Mouse (Mus musculus): ENCODE measurements at regions not wholly inside any gene's neighbourhood (a gene's known extent, or its start where the extent isn't known, plus 50 kb on each side); places are given as distances from the start of the nearest gene placed in this dataset.

DNA sequence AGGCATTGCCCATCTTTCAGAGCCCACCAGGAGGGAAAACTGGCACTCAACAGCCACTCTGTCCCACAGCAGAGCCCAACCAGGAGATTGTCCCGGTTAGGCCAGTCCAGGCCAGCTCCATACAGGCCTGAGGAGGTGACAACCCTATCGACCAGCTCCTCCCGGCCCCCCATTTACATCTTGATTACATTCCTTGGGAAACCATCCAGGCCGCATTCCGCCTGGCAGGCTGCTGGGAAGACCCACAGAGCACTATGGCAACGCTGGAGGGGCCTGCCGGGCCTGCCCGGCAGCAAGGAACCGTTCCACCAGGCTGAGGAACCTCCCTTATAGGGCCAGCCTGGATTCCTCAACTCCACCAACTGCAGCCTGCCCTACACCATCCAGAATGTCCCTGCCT, 149.7 kb downstream of the Efnb1 start:
- peak; percentile 31 to 49 for DNase-seq
- Histone ChIP-seq H3K9ac (ENCODE audit: low read depth, low read length) (no peak overlapping the region), H3K4me1 (ENCODE audit: control insufficient read depth, insufficient read depth, low read length) (peaks cover 9% of the 10 kb centered on the region), H3K36me3 (ENCODE audit: control insufficient read depth, insufficient read depth, low read length) (no peaks in the 10 kb centered on the region; the same call in 1 of the 2 replicates), H3K27me3 (ENCODE audit: control insufficient read depth, insufficient read depth, low read length) (no peaks in the 10 kb centered on the region), H3K27ac (no peak overlapping the region), H3K79me2 (replicated peaks; ENCODE audit: control insufficient read depth, insufficient read depth, low read length) (no peaks in the 10 kb centered on the region), H3K4me3 (no peak overlapping the region)
- 33% methylated on average over 9 of the region's 9 CpGs for WGBS
- no peak for TF ChIP-seq POLR2A (IDR thresholded peaks at IDR 0.05; ENCODE audit: insufficient read depth, low read depth, low read length)
- intact Hi-C loops (cut with DNase I): no loop called here

- no peak overlapping the region for H3K4me3 ChIP-seq
- DNase-seq: no peak
- H3K27me3 ChIP-seq (ENCODE audit: control insufficient read depth, insufficient read depth, low read length): no peaks in the 10 kb centered on the region
- no peaks in the 10 kb centered on the region; the same call in 1 of the 2 replicates for H3K36me3 ChIP-seq (ENCODE audit: control insufficient read depth, insufficient read depth, low read length)
- H3K4me1 ChIP-seq (ENCODE audit: control insufficient read depth, insufficient read depth, low read length): peaks cover 4% of the 10 kb centered on the region
- intact Hi-C loops (cut with DNase I): no loop called here
- no peak overlapping the region for H3K27ac ChIP-seq
- TF ChIP-seq CTCF (IDR thresholded peaks at IDR 0.05): no peak
- no peak for TF ChIP-seq POLR2A (IDR thresholded peaks at IDR 0.05; ENCODE audit: insufficient read depth, low read depth, low read length)
- TF ChIP-seq EP300 (IDR thresholded peaks at IDR 0.05; ENCODE audit: insufficient read depth, low read depth, low read length): no peak
- 86% methylated on average over 5 of the region's 5 CpGs for WGBS
- no peak overlapping the region for H3K9ac ChIP-seq (ENCODE audit: low read depth, low read length)
- no peaks in the 10 kb centered on the region for H3K79me2 ChIP-seq (replicated peaks; ENCODE audit: control insufficient read depth, insufficient read depth, low read length)
These were observed 145.1 kb downstream of the Efnb1 start for GRCm38 (mm10) chrX:99280991-99281390.

GRCm38 (mm10) chrX:99280543-99280942, 144.6 kb downstream of the Efnb1 start:
- Histone ChIP-seq H3K27me3 (ENCODE audit: control insufficient read depth, insufficient read depth, low read length) (no peaks in the 10 kb centered on the region), H3K4me1 (ENCODE audit: control insufficient read depth, insufficient read depth, low read length) (peaks cover 2% of the 10 kb centered on the region; the same call in 1 of the 2 replicates), H3K9ac (ENCODE audit: low read depth, low read length) (no peak overlapping the region), H3K79me2 (replicated peaks; ENCODE audit: control insufficient read depth, insufficient read depth, low read length) (no peaks in the 10 kb centered on the region), H3K36me3 (ENCODE audit: control insufficient read depth, insufficient read depth, low read length) (no peaks in the 10 kb centered on the region), H3K27ac (no peak overlapping the region), H3K4me3 (no peak overlapping the region)
- intact Hi-C loops (cut with DNase I): no loop called here
- TF ChIP-seq POLR2A (IDR thresholded peaks at IDR 0.05; ENCODE audit: insufficient read depth, low read depth, low read length) (no peak), EP300 (IDR thresholded peaks at IDR 0.05; ENCODE audit: insufficient read depth, low read depth, low read length) (no peak)
- WGBS: 84% methylated on average over 5 of the region's 5 CpGs
- no peak for DNase-seq

DNA sequence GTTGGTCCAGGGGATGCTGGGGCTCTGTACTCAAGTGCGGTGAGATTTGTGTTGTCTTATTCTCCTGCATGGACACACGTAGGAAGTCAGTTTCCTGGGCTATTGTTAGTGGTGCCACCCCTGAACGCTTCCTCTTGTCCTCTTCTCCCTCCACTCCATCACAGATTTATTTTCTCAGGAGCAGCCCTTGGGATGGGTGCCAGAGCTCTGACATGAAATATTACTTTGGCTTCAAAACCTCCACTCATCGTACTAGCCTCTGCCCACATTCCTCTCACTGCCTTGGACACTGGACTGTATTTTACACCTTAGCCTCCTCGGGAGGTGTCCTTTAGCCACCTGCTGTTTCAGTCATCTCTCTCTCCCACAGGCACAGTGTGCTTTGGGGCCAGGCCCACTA, 139.6 kb downstream of the Efnb1 start:
- no peak for DNase-seq
- WGBS: 69% methylated on average over 5 of the region's 5 CpGs

DNA sequence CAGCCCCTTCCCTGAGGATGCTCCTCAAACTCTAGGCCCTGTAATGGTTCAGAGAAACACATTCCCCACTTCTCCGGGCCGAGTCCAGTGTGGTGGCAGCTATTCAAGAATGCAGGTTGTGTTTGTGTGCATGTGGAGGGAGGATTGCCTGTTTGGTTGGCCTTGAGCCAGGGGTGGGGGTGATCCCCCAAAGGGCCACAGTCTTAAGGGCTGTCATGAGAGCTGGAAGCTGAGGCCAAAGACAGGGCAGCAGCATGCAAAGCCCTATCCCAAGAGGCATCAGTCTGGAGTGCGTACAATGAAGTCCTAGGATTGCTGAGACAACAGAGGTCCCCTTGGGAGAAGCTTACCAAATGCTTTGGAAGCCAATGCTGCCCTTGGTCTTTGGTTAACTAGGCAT, 136.0 kb downstream of the Efnb1 start:
- no peak overlapping the region for H3K27ac ChIP-seq
- no peak for DNase-seq
- no peaks in the 10 kb centered on the region for H3K36me3 ChIP-seq (ENCODE audit: control insufficient read depth, insufficient read depth, low read length)
- intact Hi-C loops (cut with DNase I): no loop called here
- no peaks in the 10 kb centered on the region; the same call in 1 of the 2 replicates for H3K4me1 ChIP-seq (ENCODE audit: control insufficient read depth, insufficient read depth, low read length)
- WGBS: 53% methylated on average over 3 of the region's 3 CpGs
- no peaks in the 10 kb centered on the region for H3K27me3 ChIP-seq (ENCODE audit: control insufficient read depth, insufficient read depth, low read length)
- H3K79me2 ChIP-seq (replicated peaks; ENCODE audit: control insufficient read depth, insufficient read depth, low read length): no peaks in the 10 kb centered on the region
- H3K9ac ChIP-seq (ENCODE audit: low read depth, low read length): no peak overlapping the region
- no peak for TF ChIP-seq POLR2A (IDR thresholded peaks at IDR 0.05; ENCODE audit: insufficient read depth, low read depth, low read length)
- TF ChIP-seq EP300 (IDR thresholded peaks at IDR 0.05; ENCODE audit: insufficient read depth, low read depth, low read length): no peak
- no peak for TF ChIP-seq CTCF (IDR thresholded peaks at IDR 0.05)
- H3K4me3 ChIP-seq: no peak overlapping the region

More for the DNA sequence above, 139.6 kb downstream of the Efnb1 start:
- intact Hi-C loops (cut with DNase I): loop anchor here (2.0 kb wide), 1 partner anchor 41 kb away; no protein-coding TSS in a partner anchor
- Histone ChIP-seq H3K79me2 (replicated peaks; ENCODE audit: control insufficient read depth, insufficient read depth, low read length) (no peaks in the 10 kb centered on the region), H3K27ac (no peak overlapping the region), H3K9ac (ENCODE audit: low read depth, low read length) (no peak overlapping the region), H3K4me3 (no peak overlapping the region), H3K27me3 (ENCODE audit: control insufficient read depth, insufficient read depth, low read length) (no peaks in the 10 kb centered on the region), H3K36me3 (ENCODE audit: control insufficient read depth, insufficient read depth, low read length) (no peaks in the 10 kb centered on the region), H3K4me1 (ENCODE audit: control insufficient read depth, insufficient read depth, low read length) (no peaks in the 10 kb centered on the region; the same call in 1 of the 2 replicates)
- no peak for TF ChIP-seq POLR2A (IDR thresholded peaks at IDR 0.05; ENCODE audit: insufficient read depth, low read depth, low read length)
- TF ChIP-seq EP300 (IDR thresholded peaks at IDR 0.05; ENCODE audit: insufficient read depth, low read depth, low read length): no peak
- no peak for TF ChIP-seq CTCF (IDR thresholded peaks at IDR 0.05)

DNA sequence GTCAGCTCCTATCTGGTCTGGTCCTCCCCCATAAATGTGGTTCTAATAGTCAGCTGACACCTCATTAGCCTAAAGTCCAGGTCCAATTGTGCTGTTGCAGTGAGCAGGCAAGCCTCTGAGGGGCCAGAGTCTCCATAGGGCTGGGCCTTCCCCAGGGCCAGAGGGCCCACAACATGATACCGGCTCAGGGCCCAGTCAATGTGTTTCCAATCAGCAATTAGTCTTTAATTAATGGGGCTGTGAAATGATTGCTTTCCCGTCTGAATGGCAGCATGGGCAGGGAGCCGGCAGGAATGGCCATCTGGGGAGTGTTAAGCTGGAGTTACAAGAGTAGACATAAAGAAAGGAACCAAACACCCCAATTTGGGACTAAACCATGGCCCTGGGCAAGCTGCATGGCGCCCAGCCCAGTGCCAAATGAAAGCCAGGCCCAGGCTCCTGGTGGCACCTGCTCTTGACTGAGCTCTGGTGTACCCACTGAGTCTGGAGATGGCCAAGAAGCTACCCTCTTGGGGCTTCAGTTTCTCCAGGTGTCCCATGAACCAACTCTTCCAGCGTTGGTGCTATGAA, 113.2 kb downstream of the Efnb1 start:
- no peak for TF ChIP-seq CTCF (IDR thresholded peaks at IDR 0.05)
- no peak for TF ChIP-seq POLR2A (IDR thresholded peaks at IDR 0.05; ENCODE audit: insufficient read depth, low read depth, low read length)
- no peak for TF ChIP-seq EP300 (IDR thresholded peaks at IDR 0.05; ENCODE audit: insufficient read depth, low read depth, low read length)
- Histone ChIP-seq H3K27me3 (ENCODE audit: control insufficient read depth, insufficient read depth, low read length) (no peaks in the 10 kb centered on the region), H3K36me3 (ENCODE audit: control insufficient read depth, insufficient read depth, low read length) (no peaks in the 10 kb centered on the region), H3K27ac (no peak overlapping the region), H3K4me1 (ENCODE audit: control insufficient read depth, insufficient read depth, low read length) (no peaks in the 10 kb centered on the region), H3K4me3 (no peak overlapping the region), H3K9ac (ENCODE audit: low read depth, low read length) (no peak overlapping the region), H3K79me2 (replicated peaks; ENCODE audit: control insufficient read depth, insufficient read depth, low read length) (no peaks in the 10 kb centered on the region)
- intact Hi-C loops (cut with DNase I): no loop called here
- no peak for DNase-seq
- 95% methylated on average over 5 of the region's 5 CpGs for WGBS

All from heart, adult 2 months (tissue).